Mouse (Mus musculus): ENCODE measurements around the gene Ahrr. TPM values are rescaled to one million over a fixed set of nuclear protein-coding genes. Genes with fewer than 3 reads are reported as not detected.
A peak's percentile ranks its signal among the peaks of the same experiment; 100 is the strongest.

The Ahrr gene
- polyA plus RNA-seq, 1 experiment from 2014 or later = 2.2 TPM

- Histone ChIP-seq H3K4me1 (peaks cover 14% of the 10 kb centered on the region; the same call in 1 of the 2 replicates), H3K4me2 (replicated peaks) (peak overlapping the region; percentile 84), H3K27me3 (no peaks in the 10 kb centered on the region), H3K36me3 (peaks cover 20% of the 10 kb centered on the region), H3K9ac (peak overlapping the region; percentile 29; the same call in 1 of the 2 replicates), H3K4me3 (replicated peaks) (peak overlapping the region; percentile 56), H3K9me3 (replicated peaks) (no peaks in the 10 kb centered on the region), H3K27ac (replicated peaks) (no peak overlapping the region)
- ATAC-seq (ENCODE audit: insufficient number of reproducible peaks, low FRiP score, low TSS enrichment, low read depth) = 0 out of 2 replicates have a peak, but pooled peaks have one; percentile 16
- WGBS = 5% methylated on average over 9 of the region's 9 CpGs
These were observed 125.1 kb downstream of the Ahrr start for GRCm38 (mm10) chr13:74167057-74167413.

DNA sequence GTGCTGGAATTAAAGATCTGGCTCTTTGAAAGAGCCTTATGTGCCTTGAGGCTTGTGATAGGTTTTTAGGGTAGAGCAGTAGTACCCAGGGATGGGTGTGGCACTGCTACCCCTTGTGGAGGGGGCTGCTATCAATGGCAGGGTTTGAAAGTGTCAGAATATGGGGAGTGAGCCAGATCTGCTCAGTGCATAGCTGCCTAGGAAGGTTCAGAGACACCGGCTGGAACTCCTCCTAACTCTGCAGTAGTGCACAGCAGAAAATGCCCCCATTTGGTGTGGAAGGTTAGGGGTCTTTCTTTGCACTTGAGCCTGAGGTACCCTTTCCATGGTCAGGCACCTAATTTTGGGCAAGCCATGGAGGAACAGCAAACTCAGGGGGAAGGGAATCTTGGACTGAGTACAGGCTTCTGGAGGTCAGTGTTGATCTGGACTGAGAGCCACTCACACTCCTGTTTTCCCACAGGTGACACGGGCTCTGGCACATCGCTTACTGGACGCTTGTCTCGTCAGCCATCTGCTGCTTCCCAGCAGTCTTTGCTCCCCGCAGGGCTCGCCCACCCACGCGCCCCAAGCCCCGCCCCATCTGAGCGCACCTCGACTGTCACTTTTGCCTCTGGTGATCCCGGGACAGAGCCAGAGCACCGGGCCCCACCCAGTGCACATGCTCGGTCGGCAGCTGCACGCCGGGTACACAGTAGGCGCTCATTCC is 125.6 kb downstream of the Ahrr start:
- 6% methylated on average over 19 of the region's 19 CpGs for WGBS
- no peak overlapping the region for H3K27ac ChIP-seq (replicated peaks)
- H3K36me3 ChIP-seq = peaks cover 15% of the 10 kb centered on the region; the same call in 1 of the 2 replicates

More for the DNA sequence above, 125.6 kb downstream of the Ahrr start:
- ATAC-seq (ENCODE audit: insufficient number of reproducible peaks, low FRiP score, low TSS enrichment, low read depth) = peak; percentile 49
- Histone ChIP-seq H3K4me2 (replicated peaks) (peak overlapping the region; percentile 84), H3K4me1 (peaks cover 14% of the 10 kb centered on the region; the same call in 1 of the 2 replicates), H3K9me3 (replicated peaks) (no peaks in the 10 kb centered on the region), H3K27me3 (no peaks in the 10 kb centered on the region), H3K9ac (peak overlapping the region; percentile 29; the same call in 1 of the 2 replicates), H3K4me3 (replicated peaks) (peak overlapping the region; percentile 56)

Other genes starting within 250 kb of the Ahrr start
- gene Cep72, start 230.0 kb downstream of the Ahrr start, polyA plus RNA-seq (2015; fragmentation: Nextera tagmentation; extraction: Ambion mirVana) = 9.7 and 11.3 TPM in 2 replicates
- gene Slc9a3, start 170.9 kb downstream of the Ahrr start, polyA plus RNA-seq (2015; fragmentation: Nextera tagmentation; extraction: Ambion mirVana) = 0.12 TPM in 2 replicates
- gene Exoc3, start 83.6 kb downstream of the Ahrr start, polyA plus RNA-seq (2015; fragmentation: Nextera tagmentation; extraction: Ambion mirVana) = 69.2 and 82.9 TPM in 2 replicates
- gene Pdcd6, start 25.2 kb upstream of the Ahrr start, polyA plus RNA-seq (2015; fragmentation: Nextera tagmentation; extraction: Ambion mirVana) = 154 and 159 TPM in 2 replicates
- gene Sdha, start 57.9 kb upstream of the Ahrr start, polyA plus RNA-seq (2015; fragmentation: Nextera tagmentation; extraction: Ambion mirVana) = 221 and 224 TPM in 2 replicates
- gene Ccdc127, start 58.0 kb upstream of the Ahrr start, polyA plus RNA-seq (2015; fragmentation: Nextera tagmentation; extraction: Ambion mirVana) = 59.9 and 63.7 TPM in 2 replicates
- gene Lrrc14b, start 71.7 kb upstream of the Ahrr start, polyA plus RNA-seq (2015; fragmentation: Nextera tagmentation; extraction: Ambion mirVana) = not detected in 2 replicates
- 5.8 and 6.2 TPM in 2 replicates for gene Zfp72, start 98.5 kb upstream of the Ahrr start, polyA plus RNA-seq (2015; fragmentation: Nextera tagmentation; extraction: Ambion mirVana)
- gene Ftl1-ps1, start 107.4 kb upstream of the Ahrr start, polyA plus RNA-seq (2015; fragmentation: Nextera tagmentation; extraction: Ambion mirVana) = 68.7 and 177 TPM in 2 replicates
- 19.1 and 20.5 TPM in 2 replicates for gene Zfp825, start 201.7 kb upstream of the Ahrr start, polyA plus RNA-seq (2015; fragmentation: Nextera tagmentation; extraction: Ambion mirVana)